Mouse (Mus musculus): ENCODE measurements around the gene Ms4a2.
A peak's percentile ranks its signal among the peaks of the same experiment; 100 is the strongest.

The Ms4a2 gene

DNA sequence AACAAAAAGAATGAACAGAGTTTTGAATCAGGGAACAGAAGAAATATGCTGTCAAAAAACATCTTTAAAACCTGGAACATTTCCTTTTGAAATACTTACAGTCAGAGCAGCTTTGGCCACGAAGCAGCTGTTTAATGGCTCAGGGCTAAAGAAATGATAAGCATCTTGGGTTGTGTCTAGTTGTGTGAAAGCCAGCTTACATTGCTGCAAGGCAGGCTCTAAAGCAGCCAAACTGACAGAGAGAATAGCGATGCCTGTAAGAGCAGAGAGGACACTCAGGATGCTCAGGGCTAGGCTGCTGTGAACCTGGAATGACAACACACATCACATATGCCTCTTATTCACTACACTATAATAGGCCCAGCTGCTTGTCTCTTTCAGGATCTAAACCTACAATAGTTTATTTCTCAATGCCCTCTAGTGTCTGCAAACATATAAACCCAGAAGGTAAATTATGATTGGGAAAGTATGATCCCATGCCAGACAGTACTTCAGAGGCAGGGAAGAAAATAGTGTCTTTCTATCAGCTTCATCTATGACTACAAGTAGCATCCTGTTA, 33.5 kb downstream of the Ms4a2 start:
- DNase-seq (ENCODE audit: low read depth, low spot score), result peak; percentile 52

DNA sequence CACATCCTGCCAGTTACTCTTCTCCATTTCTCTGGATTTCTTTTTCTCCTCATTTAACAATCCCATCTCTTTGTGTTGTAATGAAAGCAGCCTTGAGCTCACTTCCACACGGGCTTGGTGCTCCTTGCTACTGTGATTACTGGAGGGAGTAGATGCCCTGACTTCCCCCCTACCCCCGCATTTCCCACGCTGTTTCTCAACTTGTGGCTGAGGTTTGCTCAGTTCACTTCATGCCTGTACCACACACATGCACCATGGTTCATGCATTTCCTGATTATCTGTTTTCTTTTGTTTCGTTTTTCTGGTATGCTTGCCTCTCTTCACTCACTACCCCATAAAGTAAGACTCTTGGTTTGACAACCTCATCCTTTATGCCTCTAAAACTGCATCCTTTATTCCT, 34.3 kb downstream of the Ms4a2 start:
- peak; percentile 75 for DNase-seq (ENCODE audit: low read depth, low spot score)

DNA sequence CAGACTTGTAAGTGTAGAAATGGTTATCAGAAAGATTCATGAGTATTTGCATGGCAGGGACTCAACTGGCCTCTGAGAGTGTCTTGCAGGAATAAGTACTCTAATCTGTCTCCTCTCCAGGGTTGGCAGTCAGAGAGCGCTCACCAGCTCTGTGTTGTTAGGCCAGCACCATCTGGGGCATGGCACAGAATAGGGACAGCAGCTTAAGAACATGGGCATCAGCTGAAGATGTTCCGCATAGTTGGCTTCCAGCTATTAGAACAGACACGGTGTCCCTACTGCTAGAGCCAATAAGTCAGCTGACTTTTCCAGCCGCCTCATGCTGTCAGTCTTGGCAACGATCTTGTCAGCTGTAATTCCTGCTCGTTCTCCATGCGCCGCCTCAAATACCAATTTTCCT, 48.6 kb downstream of the Ms4a2 start:
- no peak for DNase-seq (ENCODE audit: low read depth, low spot score)
